Mouse (Mus musculus) c-Kit-positive CD71-positive TER-119-positive erythroid progenitor cells, embryonic 14.5 days (primary cell): ENCODE measurements around the gene H2al1i.
"Not testable (repeated sequence)": the region's sequence is repeated elsewhere in the genome, so short reads cannot be mapped to it uniquely, and the experiment has no call there.

Experiments
- DNase-seq: peaks from one replicate; pipeline ENCODE4 v3.0.0-alpha.2; 2013; ENCODE audit warnings: low spot score

The H2al1i gene

DNA sequence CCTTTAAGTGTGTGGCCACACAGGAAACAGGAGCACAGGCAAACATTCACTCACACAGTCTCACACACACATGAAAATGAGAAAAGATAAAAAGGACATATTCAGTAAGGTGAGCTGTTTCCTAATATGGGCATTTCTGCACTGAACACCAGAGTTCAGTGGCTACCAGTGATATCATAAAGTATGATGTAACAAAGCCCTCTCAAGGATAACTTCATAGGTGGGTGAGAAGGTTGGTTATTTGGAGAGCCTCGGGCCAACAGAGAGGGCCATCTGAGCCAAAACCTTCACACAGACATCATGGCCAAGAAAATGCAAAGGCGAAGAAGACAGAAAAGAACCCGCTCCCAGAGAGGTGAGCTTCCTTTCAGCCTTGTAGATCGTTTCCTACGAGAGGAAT is at the start of gene H2al1i:
Gene H2al1i, plus strand, starts transcription at position 301 of the 400 bp plus-strand sequence.
- not testable (repeated sequence) for DNase-seq

DNA sequence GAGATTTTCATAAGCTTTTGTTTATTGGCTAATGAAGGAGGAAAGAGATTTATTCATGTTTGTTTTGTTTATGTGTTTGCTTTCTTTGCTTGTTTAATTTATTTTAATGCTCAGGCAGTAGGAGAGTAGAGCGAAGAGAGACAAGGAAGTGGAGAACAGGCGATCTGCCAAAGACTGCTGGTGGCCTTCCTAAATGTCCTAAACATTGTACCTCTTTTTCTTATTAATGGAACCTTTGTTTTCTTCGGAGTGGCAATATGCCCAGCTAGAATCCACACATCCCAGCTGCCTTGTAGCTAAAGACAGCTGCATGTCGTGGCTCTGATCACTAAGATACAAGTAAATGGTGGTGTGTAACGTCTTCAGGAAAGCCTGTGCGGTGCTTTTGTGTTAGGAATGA is 47.4 kb upstream of the H2al1i start:
- DNase-seq = no peak

DNA sequence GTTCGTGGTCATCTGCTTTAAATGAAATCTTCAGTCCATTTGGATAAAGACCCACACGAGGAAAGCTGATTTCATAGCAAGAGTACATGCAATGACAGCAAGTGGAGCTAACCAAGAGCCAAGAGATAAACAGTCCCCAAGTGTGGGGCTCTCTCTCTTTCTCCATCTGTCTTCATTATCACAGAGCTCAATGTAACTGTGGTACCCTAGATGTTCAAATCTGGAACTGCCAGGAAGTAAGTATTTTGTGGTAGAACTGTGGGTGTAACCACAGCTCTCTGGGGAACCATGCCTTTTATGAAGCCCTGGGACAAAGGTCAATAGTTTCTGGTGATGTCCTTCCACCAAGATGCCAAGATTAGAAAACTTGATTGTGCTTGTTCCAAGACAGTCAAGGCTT is 43.7 kb upstream of the H2al1i start:
- DNase-seq = no peak

DNA sequence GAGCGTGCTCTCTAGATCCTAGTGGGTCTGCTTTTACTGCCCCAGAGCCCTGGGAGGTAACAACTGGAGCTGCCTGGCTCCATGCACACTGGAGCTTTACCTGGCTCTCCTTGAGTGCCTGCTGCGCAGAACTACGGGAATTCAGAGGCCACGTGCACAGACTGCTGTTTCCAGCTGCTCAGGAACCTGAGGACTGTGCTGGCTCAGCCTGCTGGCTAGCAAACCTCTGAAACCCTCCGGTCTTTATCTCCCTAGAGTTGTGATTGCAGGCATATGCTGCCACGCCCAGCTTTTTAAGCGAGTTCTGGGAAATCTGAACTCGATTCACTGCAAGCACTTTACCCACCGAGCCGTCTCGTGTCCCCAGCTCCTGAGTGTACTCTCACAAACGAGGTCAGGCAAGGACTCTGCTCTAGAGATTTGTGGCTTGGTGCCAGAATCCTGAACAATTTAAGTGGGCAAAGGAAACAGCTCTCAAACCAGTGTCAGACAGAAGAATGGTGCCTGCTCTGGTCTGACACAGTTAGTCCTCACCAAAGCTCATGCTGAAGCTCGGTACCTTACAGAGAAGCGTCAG is 36.1 kb upstream of the H2al1i start:
- no peak for DNase-seq

DNA sequence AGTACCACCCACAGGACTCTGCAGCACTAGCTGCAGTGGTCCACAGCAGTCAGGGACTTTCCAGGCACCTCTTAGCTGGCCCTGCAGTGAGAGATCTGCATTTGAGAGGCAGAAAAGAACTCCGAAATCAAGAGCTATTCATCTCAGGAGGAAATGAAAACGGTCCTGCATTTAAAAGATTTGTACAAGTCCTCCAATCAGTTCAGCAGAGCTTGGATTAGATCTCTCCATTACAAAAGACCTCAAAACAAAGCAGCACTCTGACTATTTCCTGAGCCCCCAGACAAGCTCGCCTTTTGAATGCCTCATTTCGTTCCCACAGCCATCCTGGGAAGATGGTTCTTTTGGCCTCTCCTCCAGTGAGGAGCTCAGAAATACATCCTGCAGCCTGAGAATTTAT is 35.2 kb upstream of the H2al1i start:
- no peak for DNase-seq

DNA sequence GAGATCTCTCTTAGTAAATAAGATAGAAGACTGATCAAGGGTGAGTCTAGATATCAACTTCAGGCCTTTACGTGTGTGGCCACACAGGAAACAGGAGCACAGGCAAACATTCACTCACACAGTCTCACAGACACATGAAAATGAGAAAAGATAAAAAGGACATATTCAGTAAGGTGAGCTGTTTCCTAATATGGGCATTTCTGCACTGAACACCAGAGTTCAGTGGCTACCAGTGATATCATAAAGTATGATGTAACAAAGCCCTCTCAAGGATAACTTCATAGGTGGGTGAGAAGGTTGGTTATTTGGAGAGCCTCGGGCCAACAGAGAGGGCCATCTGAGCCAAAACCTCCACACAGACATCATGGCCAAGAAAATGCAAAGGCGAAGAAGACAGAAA is 25.5 kb upstream of the H2al1i start, which contains the start of gene H2al1a:
Gene H2al1a, plus strand, starts transcription at position 301 of the 400 bp plus-strand sequence.
- DNase-seq = not testable (repeated sequence)

DNA sequence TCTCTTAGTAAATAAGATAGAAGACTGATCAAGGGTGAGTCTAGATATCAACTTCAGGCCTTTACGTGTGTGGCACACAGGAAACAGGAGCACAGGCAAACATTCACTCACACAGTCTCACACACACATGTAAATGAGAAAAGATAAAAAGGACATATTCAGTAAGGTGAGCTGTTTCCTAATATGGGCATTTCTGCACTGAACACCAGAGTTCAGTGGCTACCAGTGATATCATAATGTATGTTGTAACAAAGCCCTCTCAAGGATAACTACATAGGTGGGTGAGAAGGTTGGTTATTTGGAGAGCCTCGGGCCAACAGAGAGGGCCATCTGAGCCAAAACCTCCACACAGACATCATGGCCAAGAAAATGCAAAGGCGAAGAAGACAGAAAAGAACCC is 22.3 kb upstream of the H2al1i start, which contains the start of gene H2al1b:
Gene H2al1b, plus strand, starts transcription at position 301 of the 400 bp plus-strand sequence.
- not testable (repeated sequence) for DNase-seq

DNA sequence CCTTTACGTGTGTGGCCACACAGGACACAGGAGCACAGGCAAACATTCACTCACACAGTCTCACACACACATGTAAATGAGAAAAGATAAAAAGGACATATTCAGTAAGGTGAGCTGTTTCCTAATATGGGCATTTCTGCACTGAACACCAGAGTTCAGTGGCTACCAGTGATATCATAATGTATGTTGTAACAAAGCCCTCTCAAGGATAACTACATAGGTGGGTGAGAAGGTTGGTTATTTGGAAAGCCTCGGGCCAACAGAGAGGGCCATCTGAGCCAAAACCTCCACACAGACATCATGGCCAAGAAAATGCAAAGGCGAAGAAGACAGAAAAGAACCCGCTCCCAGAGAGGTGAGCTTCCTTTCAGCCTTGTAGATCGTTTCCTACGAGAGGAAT is 19.1 kb upstream of the H2al1i start, which contains the start of gene H2al1c:
Gene H2al1c, plus strand, starts transcription at position 301 of the 400 bp plus-strand sequence.
- not testable (repeated sequence) for DNase-seq

DNA sequence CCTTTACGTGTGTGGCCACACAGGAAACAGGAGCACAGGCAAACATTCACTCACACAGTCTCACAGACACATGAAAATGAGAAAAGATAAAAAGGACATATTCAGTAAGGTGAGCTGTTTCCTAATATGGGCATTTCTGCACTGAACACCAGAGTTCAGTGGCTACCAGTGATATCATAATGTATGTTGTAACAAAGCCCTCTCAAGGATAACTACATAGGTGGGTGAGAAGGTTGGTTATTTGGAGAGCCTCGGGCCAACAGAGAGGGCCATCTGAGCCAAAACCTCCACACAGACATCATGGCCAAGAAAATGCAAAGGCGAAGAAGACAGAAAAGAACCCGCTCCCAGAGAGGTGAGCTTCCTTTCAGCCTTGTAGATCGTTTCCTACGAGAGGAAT is 15.9 kb upstream of the H2al1i start, which contains the start of gene H2al1d:
Gene H2al1d, plus strand, starts transcription at position 301 of the 400 bp plus-strand sequence.
- not testable (repeated sequence) for DNase-seq

DNA sequence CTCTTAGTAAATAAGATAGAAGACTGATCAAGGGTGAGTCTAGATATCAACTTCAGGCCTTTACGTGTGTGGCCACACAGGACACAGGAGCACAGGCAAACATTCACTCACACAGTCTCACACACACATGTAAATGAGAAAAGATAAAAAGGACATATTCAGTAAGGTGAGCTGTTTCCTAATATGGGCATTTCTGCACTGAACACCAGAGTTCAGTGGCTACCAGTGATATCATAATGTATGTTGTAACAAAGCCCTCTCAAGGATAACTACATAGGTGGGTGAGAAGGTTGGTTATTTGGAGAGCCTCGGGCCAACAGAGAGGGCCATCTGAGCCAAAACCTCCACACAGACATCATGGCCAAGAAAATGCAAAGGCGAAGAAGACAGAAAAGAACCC is 12.8 kb upstream of the H2al1i start, which contains the start of gene H2al1e:
Gene H2al1e, plus strand, starts transcription at position 301 of the 400 bp plus-strand sequence.
- DNase-seq = not testable (repeated sequence)

DNA sequence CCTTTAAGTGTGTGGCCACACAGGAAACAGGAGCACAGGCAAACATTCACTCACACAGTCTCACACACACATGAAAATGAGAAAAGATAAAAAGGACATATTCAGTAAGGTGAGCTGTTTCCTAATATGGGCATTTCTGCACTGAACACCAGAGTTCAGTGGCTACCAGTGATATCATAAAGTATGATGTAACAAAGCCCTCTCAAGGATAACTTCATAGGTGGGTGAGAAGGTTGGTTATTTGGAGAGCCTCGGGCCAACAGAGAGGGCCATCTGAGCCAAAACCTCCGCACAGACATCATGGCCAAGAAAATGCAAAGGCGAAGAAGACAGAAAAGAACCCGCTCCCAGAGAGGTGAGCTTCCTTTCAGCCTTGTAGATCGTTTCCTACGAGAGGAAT is 9.6 kb upstream of the H2al1i start, which contains the start of gene H2al1f:
Gene H2al1f, plus strand, starts transcription at position 301 of the 400 bp plus-strand sequence.
- DNase-seq = not testable (repeated sequence)

DNA sequence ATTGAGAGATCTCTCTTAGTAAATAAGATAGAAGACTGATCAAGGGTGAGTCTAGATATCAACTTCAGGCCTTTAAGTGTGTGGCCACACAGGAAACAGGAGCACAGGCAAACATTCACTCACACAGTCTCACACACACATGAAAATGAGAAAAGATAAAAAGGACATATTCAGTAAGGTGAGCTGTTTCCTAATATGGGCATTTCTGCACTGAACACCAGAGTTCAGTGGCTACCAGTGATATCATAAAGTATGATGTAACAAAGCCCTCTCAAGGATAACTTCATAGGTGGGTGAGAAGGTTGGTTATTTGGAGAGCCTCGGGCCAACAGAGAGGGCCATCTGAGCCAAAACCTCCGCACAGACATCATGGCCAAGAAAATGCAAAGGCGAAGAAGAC is 6.5 kb upstream of the H2al1i start, which contains the start of gene H2al1g:
Gene H2al1g, plus strand, starts transcription at position 301 of the 400 bp plus-strand sequence.
- not testable (repeated sequence) for DNase-seq

DNA sequence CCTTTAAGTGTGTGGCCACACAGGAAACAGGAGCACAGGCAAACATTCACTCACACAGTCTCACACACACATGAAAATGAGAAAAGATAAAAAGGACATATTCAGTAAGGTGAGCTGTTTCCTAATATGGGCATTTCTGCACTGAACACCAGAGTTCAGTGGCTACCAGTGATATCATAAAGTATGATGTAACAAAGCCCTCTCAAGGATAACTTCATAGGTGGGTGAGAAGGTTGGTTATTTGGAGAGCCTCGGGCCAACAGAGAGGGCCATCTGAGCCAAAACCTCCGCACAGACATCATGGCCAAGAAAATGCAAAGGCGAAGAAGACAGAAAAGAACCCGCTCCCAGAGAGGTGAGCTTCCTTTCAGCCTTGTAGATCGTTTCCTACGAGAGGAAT is 3.3 kb upstream of the H2al1i start, which contains the start of gene H2al1h:
Gene H2al1h, plus strand, starts transcription at position 301 of the 400 bp plus-strand sequence.
- not testable (repeated sequence) for DNase-seq

DNA sequence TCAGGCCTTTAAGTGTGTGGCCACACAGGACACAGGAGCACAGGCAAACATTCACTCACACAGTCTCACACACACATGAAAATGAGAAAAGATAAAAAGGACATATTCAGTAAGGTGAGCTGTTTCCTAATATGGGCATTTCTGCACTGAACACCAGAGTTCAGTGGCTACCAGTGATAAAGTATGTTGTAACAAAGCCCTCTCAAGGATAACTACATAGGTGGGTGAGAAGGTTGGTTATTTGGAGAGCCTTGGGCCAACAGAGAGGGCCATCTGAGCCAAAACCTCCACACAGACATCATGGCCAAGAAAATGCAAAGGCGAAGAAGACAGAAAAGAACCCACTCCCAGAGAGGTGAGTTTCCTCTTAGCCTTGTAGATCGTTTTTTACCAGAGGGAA is 3.1 kb downstream of the H2al1i start, which contains the start of gene H2al1j:
Gene H2al1j, plus strand, starts transcription at position 301 of the 400 bp plus-strand sequence.
- not testable (repeated sequence) for DNase-seq

DNA sequence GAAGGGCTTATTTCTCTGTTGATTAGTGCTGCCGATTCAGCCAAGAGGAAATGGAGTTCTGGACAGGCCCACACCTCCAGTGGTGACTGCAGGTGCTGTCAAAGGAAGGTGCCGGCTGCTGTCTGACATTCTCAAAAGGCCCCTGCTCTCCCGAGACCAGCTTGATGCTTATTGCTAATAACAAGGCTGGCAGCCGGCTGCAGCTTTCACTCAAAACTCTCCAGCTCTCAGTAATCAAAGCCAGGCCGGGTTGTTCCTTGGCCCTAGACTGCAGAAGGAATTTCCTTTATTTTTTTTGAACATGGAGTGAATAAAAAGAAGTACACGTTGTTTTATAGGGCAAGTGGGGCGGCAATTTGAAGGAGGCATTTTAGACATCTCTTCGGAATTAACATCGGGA is 21.3 kb downstream of the H2al1i start:
- DNase-seq = no peak

DNA sequence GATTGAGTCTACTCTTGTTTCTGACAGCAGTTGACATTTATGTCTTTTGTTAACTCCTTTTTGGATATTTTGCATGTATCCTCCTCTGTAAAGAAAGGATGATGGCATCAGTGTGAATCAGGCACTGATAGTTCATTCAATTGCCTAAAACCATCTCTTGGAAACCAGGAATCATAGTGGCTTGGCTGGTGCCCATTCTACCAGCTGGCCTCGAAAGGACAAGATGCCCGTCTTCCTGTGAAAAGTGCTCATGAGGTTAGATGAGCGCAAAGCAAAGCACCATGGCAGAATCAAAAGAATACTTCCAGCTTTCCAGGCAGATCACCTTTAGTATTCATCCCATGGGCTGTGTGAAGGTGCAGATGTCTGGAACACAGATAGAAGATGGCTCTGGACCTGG is 22.3 kb downstream of the H2al1i start:
- DNase-seq = no peak

DNA sequence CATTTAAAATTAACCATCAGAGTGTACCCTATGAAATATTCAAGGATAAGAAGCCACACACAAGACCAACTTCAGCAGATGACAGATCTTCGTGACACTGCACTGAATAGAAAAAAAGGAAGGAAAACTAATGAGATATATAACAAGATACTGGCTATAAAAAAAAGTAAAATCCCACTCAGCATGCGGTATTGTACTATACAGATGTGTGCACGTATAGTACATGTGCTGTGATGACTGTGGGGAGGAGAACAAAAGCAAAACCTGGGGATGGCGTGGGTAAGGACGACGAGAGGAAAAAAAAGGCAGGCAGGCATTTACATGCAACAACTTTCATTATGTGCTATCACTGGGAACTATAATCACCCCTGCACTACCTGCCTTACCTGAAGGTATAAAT is 36.4 kb downstream of the H2al1i start:
- no peak for DNase-seq

DNA sequence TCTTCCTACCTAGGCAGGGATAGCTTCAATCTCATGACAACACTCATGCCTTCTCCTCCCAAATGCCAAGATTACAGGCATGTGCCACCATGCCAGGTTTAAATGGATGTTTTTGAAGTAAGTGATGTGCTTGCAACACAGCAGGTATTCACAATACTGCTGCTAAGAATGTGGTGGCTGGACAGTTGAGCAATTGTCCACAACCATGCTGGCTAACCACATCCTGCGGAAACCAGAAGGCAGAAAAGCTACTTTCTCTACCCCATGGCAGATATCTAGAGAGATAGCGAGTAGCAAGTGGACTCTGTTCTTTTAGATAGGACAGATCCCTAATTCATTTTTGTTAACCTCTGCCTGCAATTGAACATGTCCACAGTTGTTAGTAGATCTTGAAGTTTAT is 36.8 kb downstream of the H2al1i start:
- DNase-seq = no peak

DNA sequence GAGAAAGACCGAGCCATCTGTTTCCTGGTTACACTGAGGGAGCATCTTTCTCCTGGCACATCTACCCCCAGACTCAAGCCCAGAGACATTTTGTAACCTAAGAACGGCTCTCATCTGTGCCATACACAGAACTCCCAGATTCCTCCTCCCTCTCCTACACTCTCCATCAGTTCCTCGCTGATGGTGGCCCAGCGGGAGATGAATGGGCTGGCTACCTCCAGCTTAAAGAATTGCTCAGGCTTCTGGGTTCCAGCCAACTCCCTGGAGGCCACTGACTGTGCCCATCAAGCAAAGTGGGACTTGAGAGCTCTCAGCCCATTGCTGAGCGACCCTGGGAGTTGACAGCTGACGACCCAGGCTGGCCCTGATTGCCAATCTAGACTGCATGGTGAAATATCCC is 39.4 kb downstream of the H2al1i start:
- DNase-seq = no peak

DNA sequence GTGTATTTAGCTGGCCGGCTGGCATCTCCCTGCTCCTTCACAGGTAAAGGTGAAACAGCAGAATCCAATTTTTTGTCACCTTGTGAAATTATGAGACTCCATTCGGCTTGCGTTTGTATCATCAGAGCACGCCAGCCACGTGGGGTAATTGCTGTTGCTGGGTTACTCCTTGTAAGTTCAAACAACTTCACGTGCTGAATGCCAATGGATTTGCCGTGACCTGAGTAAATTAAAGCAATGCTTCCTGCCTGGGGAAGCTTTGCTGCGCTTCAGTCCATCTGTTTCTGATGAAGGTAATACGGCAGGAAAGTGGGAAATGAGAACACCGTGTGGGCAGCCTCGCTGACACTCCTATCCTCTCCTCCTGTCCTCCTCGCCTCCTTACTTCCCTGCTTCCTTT is 40.7 kb downstream of the H2al1i start:
- DNase-seq = no peak
